Mouse (Mus musculus): ENCODE measurements around the gene Elp6.

DNA sequence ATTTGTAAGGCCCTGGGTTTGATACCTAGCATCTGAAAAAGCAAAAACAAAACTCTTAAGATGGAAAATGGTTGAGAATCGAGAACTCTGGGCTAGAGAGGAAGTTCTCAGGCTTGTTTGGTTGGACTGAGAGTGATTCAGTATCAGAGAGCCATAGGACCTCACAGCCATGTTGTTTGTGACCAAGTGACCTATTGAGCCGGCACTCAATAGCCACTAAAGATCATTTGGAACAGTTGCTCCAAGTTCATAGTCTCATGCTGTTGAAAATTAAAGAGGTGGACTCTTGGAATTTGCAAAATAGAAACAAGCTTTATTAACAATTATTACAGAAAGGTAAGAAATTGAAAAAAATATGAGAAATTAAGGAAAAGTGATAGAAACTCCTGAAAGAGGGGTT lies 46.4 kb downstream of the Elp6 start:
- no peak for TF ChIP-seq CTCF (IDR thresholded peaks at IDR 0.05; ENCODE audit: low read depth, low read length)
- TF ChIP-seq POLR2A (IDR thresholded peaks at IDR 0.05; ENCODE audit: extremely low read depth, insufficient read depth, low read length): no peak
